Mouse (Mus musculus): ENCODE data around the gene Dhx16. TPM values are rescaled to one million over a fixed set of nuclear protein-coding genes. Genes with fewer than 3 reads are reported as not detected.
"Not testable (repeated sequence)": the region's sequence is repeated elsewhere in the genome, so short reads cannot be mapped to it uniquely, and the experiment has no call there.

Gene Dhx16
- total RNA-seq (2021): 51.4 and 53.3 TPM in 2 replicates
- long read RNA-seq, transcript Dhx16-201 (20 exons, 3,351 nt): major isoform, 58 of 80 reads
- long read RNA-seq, partial matches to known transcripts: 5 of 80 reads
- long read RNA-seq, other reads (novel, unspliced or antisense): 17 of 80 reads

GRCm38 (mm10) chr17:35879245-35880057 lies at the start of gene Dhx16:
Gene Dhx16 (plus strand): TSS chr17:35879819.
- peak; percentile 95 for DNase-seq

- no peak for DNase-seq
Measured at GRCm38 (mm10) chr17:35832400-35833238, 47.0 kb upstream of the Dhx16 start.

DNA sequence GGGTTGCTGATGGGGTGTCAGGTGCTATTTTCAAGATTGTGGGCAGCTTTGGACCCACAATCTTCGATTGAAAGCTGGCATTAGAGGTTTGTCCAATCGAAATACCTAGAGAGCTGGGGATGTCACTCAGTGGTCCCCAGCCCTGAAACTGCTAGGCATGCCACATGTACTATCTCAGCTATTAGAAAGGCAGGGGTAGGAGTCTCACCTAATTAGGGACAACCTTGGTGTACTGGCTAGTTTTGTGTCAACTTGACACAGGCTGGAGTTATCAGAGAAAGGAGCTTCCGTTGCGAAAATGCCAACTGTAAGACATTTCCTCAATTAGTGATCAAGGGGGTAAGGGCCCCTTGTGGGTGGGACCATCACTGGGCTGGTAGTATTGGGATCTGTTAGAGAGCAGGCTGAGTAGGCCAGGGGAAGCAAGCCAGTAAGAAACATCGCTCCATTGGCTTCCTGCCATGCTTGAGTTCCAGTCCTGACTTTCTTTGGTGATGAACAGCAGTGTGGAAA lies 46.3 kb upstream of the Dhx16 start:
- DNase-seq: no peak

DNA sequence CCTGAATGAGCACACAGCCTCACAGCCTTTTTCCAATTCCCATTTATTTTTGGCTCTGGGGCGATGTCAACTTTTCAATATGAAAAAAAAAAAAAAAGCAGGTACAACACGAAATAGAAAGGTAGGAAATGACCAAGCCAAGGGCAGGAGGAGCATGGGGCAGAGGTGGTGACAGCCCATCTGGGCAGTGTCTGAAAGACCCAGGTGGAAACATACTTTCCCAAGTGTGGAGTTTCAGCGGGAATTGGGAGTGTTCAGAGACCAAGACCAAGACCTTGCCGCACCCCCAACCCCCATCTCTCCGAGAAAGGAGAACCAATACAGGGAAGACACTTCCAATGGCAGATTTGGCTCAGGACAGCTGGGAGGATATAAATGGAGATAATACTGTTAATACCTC lies 45.7 kb upstream of the Dhx16 start:
- DNase-seq: no peak

DNA sequence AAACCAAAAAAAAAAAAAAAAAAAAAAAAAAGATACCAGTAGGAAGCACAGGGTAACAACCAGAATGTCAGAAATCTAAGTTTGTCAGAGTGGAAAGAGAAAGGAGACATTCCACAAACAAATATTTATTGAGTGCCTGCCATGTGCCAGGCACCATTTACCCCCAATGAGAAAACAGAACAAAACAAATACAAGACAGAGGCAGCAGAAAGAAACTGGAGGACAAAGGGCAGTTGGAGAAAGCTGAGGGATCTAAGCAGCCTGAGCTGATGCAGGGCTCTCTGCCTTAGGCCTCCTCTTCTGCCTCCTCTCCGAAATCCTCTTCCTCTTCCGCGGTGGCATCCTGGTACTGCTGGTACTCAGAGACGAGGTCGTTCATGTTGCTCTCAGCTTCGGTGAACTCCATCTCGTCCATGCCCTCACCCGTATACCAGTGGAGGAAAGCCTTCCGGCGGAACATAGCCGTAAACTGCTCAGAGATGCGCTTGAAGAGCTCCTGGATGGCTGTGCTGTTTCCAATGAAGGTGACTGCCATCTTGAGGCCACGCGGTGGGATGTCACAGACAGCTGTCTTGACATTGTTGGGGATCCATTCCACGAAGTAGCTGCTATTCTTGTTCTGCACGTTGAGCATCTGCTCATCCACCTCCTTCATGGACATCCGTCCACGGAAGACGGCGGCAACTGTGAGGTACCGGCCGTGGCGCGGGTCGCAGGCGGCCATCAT lies 44.8 kb upstream of the Dhx16 start:
- no peak for DNase-seq

DNA sequence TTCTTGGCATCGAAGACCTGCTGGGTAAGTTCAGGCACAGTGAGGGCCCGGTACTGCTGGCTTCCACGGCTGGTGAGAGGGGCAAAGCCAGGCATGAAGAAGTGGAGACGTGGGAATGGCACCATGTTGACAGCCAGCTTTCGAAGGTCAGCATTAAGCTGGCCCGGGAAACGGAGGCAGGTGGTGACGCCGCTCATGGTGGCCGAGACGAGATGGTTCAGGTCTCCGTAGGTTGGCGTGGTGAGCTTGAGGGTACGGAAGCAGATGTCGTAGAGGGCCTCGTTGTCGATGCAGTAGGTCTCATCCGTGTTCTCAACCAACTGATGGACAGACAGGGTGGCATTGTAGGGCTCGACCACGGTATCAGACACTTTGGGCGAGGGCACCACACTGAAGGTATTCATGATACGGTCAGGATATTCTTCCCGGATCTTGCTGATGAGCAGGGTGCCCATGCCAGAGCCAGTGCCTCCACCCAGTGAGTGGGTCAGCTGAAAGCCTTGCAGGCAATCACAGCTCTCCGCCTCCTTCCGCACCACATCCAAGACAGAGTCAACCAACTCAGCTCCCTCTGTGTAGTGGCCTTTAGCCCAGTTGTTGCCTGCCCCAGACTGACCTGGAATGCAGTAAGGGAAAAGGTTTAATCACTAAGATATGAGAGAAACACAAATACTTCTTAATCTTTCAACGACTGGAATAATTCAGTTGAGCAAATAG lies 44.0 kb upstream of the Dhx16 start:
- DNase-seq: no peak

DNA sequence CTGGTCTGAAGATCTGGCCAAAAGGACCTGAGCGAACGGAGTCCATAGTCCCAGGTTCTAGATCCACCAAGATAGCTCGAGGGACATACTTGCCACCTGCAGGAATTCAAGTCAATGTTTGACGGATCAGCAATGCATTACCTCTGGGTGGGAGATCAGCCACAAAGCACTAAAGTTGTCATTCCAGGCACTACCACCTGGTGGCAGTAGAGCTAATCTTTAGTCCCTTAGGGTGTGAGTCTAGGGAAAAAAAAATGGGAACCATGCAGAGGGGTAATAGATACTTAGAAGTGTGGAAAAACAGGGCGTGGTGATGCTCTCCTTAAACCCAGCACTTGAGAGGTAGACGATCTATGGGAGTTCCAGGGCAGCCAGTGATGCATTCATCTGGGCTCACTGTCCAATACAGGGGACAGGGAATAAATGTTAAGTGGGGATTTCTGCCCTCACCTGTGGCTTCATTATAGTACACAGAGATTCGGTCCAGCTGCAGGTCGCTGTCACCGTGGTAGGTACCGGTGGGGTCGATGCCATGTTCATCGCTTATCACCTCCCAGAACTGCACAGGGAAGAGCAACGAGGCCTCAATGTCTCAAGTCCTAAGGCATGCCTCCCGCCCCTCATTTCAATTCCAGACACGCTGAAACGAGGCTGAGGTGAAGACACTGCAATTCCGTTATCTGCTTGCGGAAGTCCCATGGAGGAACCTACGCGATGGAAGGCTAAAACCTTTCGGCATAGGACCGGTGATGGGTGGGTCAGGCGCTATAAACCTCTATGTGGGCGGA lies 43.2 kb upstream of the Dhx16 start:
- DNase-seq: peak; percentile 71

DNA sequence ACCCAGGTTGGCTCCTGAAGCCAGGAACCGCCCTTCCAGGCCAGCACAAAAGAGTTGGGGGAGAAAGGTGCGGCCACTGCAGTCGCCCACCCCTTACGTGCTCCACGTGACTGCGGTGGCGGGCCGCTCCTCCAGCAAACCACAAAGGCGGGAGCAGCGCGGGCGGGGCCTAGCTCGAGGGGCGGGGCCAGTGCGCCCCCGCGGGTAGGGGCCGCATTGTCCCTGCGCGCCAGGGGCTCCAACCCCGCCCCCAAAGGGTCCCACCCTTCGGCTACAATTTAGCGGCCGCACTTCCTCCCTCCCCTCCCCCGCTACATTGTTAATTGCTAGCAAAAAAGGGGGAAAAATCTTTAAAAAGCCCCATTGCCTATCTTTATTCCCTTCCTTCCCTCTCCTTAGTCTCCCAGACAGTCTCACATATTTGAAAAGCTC lies 42.6 kb upstream of the Dhx16 start:
- DNase-seq: peak; percentile 87

- DNase-seq: peak; percentile 59
Measured at GRCm38 (mm10) chr17:35837487-35837886, 42.1 kb upstream of the Dhx16 start.

- DNase-seq: peak; percentile 96
Measured at GRCm38 (mm10) chr17:35838122-35838544, 41.5 kb upstream of the Dhx16 start, which contains the start of gene Tubb5. Gene Tubb5 (minus strand): TSS chr17:35838306.

DNA sequence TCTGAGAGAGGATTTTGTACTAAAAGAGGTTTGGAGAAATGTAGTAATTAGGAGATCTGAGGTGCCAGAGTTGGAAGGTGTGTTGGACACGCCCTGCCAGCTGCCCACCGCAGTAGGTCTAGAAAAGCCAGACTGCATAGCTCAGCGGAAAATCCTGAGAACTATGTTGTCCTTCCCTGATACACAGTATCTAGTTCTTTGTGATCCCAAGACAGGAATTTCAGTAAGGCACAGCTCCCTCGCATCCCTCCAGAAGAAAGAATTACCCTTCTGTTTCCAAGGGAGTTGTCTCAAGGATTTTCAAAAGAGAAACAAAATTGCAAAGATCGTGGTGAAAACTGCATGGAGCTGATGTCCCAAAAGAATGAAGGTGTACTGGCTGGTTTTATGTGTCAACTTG lies 41.0 kb upstream of the Dhx16 start:
- DNase-seq: no peak

DNA sequence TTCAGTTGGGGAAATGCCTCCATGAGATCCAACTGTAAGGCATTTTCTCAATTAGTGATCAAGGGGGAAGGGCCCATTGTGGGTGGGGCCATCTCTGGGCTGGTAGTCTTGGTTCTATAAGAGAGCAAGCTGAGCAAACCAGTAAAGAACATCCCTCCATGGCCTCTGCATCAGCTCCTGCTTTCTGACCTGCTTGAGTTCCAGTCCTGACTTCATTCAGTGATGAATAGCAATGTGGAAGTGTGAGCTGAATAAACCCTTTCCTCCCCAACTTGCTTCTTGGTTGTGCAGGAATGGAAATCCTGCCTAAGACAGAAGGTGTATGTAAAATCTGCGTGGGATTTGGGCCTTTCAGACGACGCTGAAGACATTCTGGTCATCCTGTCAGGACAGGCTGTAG lies 40.6 kb upstream of the Dhx16 start:
- not testable (repeated sequence) for DNase-seq

DNA sequence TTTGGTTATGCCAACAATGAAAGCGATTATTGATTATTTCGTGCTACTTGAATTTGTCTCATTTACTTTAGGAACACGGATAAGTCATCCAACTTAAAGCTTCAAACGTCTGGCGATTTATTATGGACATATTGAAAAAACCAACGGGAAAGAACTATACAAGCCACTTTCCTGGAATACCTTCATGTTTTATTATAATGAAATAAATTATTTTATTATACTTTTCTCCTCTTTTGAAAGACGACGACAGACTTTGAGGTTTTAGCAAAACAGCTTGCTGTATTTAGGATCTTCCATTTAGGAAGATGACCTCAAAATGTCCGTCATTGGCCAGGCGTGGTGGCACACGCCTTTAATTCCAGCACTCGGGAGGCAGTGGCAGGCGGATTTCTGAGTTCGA lies 39.1 kb upstream of the Dhx16 start:
- DNase-seq: no peak

- peak; percentile 96 for DNase-seq
Measured at GRCm38 (mm10) chr17:35841076-35841950, 38.3 kb upstream of the Dhx16 start, which contains the start of gene Mdc1. Gene Mdc1 (plus strand): TSS chr17:35841515.

DNA sequence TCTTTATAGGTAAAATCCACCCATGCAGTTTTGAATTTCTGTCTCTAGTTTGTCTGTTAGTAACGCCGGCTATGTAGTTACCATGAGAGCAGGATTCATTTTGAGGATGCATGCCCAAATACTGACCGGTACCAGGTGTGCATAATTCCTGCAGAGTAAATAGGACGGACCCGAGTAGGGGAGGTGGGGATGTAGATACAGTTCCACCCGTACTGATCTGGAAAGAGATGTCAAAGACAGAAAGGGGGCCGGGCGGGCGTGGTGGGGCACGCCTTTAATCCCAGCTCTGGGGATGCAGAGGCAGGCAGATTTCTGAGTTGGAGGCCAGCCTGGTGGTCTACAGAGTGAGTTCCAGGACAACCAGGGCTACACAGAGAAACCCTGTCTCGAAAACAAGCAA lies 37.6 kb upstream of the Dhx16 start:
- no peak for DNase-seq

DNA sequence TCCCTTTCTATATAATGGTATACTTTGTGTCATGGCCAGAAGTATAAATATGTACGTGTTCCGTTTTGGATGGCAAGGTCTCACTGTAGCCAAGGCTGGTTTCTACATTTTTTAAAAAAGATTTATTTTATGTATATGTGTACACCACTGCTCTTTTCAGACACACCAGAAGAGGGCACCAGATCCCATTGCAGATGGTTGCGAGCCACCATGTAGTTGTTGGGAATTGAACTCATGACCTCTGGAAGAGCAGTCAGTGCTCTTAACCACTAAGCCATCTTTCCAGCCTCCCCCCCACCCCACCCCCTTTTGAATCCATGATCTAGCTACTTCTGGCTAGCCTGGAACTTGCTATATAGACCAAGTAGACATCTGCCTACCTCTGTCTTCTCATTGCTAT lies 36.1 kb upstream of the Dhx16 start:
- no peak for DNase-seq

DNA sequence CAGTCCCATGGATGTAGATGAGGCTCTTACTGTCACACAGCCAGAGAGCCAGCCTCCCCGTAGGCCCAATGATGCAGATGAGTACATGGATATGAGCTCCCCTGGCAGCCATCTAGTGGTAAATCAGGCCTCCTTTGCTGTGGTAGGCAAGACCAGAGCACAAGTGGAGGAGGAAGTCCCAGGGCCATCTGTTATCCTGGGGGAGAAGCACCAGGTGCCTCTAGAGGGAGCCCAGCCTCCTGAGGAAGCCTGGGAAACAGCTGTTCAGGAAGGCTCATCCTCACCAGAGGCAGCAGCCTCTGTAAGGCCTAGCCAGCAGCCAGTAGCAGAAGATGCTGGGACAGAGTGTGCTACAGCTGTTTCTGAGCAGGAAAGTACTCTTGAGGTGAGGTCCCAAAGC lies 31.5 kb upstream of the Dhx16 start:
- DNase-seq: no peak

GRCm38 (mm10) chr17:35850974-35851373 lies 28.6 kb upstream of the Dhx16 start:
- no peak for DNase-seq

GRCm38 (mm10) chr17:35859371-35859770 lies 20.2 kb upstream of the Dhx16 start:
- no peak for DNase-seq
